Mouse (Mus musculus) thymus, postnatal 36 days (tissue): Measurements from ENCODE around the gene Crybb3.

Source experiments
- DNase-seq, 2 experiments: peaks; one replicate each; pipeline ENCODE4 v3.0.0; 2022; ENCODE audit warnings: mixed read lengths in 2 of 2

Crybb3 gene

DNA sequence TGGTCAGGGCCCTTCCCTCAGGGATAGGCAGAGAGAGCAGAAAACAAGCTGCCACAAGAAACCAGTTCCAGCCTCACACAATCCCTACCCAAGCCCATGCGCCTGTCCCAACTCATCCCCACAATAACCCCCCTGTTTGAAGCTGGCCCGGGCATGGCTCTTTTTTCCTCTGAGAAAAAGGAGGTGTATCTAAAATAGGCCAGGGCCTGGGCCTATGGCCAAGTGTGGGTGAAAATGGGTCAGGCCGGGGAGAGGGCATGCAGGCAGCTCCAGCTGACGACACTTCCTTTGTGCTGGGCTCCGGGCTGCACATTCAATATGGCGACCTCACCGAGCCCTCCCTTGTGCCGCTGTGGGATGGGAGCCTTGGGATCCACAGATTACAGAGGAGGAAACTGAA lies 37.9 kb downstream of the Crybb3 start:
- no peak for DNase-seq

DNA sequence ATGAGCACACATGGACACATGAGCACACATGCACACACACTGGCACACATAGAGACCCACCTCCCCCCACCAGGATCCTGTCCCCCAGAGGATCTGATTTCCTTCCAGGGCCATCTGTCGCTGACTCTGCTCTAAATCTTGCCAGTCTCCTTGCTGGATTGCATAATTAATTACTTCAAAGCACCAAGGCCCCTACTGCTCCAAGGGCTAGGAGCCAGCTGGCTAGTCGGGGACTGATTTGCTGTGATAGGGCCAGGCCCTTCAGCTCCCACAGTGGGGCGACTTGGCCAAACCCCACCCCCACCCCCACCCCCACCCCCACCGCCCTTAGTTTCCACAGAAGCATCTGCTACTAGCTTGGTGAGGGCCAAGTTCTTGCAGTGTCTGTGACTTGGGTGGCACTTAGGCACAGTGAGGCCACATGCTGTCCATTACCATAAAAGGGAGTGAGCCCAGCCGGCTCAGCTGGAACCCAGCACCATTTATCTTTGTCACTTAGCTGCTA lies 39.8 kb downstream of the Crybb3 start:
- DNase-seq = no peak

DNA sequence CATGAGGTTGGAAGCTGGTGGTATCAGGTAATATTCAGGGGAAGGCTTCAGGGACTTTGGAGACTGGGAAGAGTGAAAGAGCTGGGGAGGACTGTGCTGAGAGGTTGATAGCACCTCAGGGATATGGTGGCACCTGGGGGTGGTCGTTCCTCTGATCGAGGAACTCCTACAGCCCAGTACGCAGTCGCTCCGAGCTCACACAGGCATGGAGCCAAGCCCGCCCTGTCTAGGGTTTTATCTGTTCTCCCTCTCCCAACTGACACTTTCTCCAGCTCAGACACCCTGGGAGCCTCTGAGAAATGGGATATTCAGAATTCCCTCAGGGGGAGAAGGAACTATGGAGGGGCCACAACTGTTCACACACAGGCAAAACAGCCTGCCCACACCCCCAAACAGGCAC lies 40.6 kb downstream of the Crybb3 start:
- DNase-seq = no peak

- no peak for DNase-seq
Measured at GRCm38 (mm10) chr5:113038601-113039000, 42.8 kb downstream of the Crybb3 start.

DNA sequence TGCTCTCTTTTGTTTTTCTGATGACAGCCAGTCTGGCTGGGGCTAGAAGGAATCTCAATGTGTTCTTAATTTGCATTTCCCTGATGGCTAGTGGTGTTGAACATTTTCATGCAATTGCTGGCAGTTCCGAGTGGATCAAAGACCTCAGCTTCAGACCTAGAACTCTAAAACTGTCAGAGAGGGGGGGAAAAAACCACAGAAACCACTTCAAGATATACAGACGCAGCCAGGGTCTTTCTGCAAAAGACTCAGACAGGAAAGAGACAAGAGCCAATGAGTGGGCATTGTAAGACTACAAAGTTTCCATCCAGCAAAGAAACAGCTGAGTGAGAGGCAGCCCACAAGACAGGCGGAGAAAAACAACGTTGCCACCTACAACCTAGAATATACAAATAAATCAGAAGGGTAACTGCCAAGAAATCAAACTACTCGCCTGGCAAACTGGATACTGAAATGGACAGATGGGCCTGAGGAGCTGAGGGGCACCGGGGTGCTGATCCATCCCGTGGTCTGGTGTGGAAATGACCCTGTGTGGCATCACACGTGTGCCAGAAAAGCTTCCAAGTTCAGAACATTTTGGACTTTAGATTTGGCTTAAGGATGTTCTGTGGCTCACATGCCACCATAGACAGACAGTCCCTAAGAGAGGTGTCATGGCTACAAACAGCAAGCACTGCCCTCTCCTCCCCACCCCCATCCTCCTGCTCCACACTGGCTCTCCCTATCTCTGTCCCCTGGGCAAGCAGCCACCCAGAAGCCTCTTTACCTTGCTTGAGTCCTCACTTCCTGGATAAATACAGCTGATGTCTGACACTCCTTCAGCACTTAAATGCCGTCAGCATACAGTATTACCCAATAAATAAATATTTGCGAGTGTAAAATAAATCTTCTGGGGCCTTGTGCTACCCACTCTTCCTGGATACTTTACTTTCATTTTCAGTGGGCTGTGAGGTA lies 46.0 kb downstream of the Crybb3 start:
- DNase-seq = peak; percentile 18 to 19

DNA sequence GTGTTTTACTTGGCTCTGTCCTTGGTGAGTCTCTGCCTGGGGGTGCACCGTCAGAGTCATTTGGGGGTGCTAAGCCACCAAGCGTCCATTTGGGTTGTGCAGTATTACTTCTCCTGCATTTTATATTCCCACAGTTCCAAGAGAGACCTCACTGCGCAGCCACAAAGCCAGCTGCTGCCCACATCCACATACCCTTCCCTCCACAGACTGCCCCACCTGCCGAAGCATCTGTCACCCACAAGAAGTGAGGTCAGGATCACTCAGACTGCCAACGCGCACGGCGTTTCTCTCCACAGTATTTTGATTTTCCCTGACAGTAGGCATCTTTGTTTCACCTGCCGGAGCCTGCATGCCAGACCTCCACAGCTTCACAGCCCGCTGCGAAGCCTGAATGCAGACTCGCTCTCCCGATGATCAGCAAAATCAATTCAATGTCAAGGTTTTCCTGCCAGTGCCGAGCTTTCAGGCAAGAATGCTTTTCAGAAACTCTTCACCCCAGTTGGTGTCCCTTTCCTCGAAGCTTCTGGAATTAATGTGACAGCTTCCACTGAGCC lies 50.1 kb downstream of the Crybb3 start:
- no peak for DNase-seq

- DNase-seq = no peak
Measured at GRCm38 (mm10) chr5:113030082-113030481, 51.3 kb downstream of the Crybb3 start.

DNA sequence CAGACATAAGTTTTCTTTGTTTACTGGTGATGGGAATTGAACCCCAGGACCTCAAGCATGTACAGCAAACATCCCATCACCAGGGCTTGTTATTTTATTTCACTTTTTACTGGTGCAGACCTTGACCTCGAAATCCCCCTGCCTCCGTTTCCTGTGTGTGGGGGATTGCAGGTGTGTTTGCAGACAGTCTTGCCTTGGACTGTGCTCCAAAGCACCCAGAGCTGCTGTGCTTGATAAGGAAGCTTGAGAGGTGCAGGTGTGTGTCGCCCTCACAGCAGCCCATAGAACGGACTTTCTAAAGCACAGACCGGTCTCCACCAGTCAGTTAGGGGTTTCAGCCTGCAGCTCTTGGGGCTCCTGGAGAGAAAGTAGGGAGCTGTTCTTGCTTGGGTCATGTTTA lies 54.7 kb downstream of the Crybb3 start:
- DNase-seq = peak; percentile 42 to 66
